Mouse (Mus musculus) olfactory bulb, adult 2 months (tissue): ENCODE data around the gene Gpn2.

ENCODE experiments used
- CTCF ChIP-seq: fragments of 200-500 bp; IDR thresholded peaks from 2 replicates; pipeline ENCODE4 v1.5.1; 2012; ENCODE audit warnings: low read depth, mild to moderate bottlenecking, low read length, moderate library complexity; ENCODE audit not compliant: insufficient read depth
- POLR2A ChIP-seq: fragments of 200-500 bp; IDR thresholded peaks from 2 replicates; pipeline ENCODE4 v1.6.1; 2012; ENCODE audit warnings: mild to moderate bottlenecking, low read depth, low read length, moderate library complexity; ENCODE audit not compliant: insufficient read depth

DNA sequence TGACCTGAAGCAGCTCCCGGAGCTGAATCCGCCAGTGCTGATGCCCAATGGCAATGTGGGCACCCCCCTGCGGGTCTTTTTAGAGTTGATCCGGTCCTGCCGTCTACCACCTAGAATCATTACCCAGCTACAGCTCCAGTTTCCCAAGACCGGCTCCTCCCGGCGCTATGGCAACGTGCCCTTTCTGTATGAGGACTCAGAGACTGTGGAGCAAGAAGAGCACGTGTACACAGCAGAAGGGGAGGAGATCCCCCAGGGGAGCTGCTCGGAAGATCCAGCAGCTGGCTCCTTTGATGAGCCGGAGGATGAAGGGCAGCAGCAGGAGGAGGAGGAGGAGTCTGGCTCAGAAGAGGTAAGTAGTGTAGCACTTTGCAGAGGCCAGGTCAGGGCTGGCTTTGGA, 6.2 kb upstream of the Gpn2 start:
- TF ChIP-seq CTCF (no peak), POLR2A (no peak)
